Mouse (Mus musculus) liver, postnatal 0 days (tissue): ENCODE measurements around the gene Ensa. TPM values are rescaled to one million over a fixed set of nuclear protein-coding genes. Genes with fewer than 3 reads are reported as not detected.
A peak's percentile ranks its signal among the peaks of the same experiment; 100 is the strongest.

Source experiments
- ATAC-seq: fragments of 200-750 bp; cut with Nextera tagmentation; 2 replicates; pipeline ENCODE4 v1.8.0; 2017; ENCODE audit warnings: mild to moderate bottlenecking, moderate library complexity
- DNase-seq: peaks from one replicate; pipeline ENCODE4 v3.0.0-alpha.2; 2016
- H3K27ac ChIP-seq: fragments of 300-500 bp; sonication (generic); 2 replicates; pipeline ENCODE4 v1.5.1; 2014; ENCODE audit warnings: antibody characterized with exemption, moderate library complexity, mild to moderate bottlenecking, low read depth
- H3K27me3 ChIP-seq: fragments of 300-500 bp; sonication (generic); 2 replicates; pipeline ENCODE4 v1.6.1; 2014; ENCODE audit warnings: low read length, control low read depth, mixed read lengths; ENCODE audit not compliant: insufficient read depth
- H3K36me3 ChIP-seq: fragments of 300-500 bp; sonication (generic); replicated peaks from 2 replicates; pipeline ENCODE4 v1.6.1; 2014; ENCODE audit warnings: mild to moderate bottlenecking, control low read depth, low read length, moderate library complexity, mixed read lengths; ENCODE audit not compliant: insufficient read depth
- H3K4me1 ChIP-seq: fragments of 300-500 bp; sonication (generic); 2 replicates; pipeline ENCODE4 v1.6.1; 2014; ENCODE audit warnings: antibody characterized with exemption, mild to moderate bottlenecking, control low read depth; ENCODE audit not compliant: insufficient read depth
- H3K4me2 ChIP-seq: fragments of 300-500 bp; sonication (generic); 2 replicates; pipeline ENCODE4 v1.6.1; 2014; ENCODE audit warnings: low read depth, mild to moderate bottlenecking, low read length, moderate library complexity, mixed read lengths
- H3K4me3 ChIP-seq: fragments of 300-500 bp; sonication (generic); 2 replicates; pipeline ENCODE4 v1.5.1; 2014; ENCODE audit warnings: low read depth, low read length
- H3K9ac ChIP-seq: fragments of 300-500 bp; sonication (generic); replicated peaks from 2 replicates; pipeline ENCODE4 v1.6.1; 2014; ENCODE audit warnings: mild to moderate bottlenecking, moderate library complexity
- H3K9me3 ChIP-seq: fragments of 300-500 bp; sonication (generic); 2 replicates; pipeline ENCODE4 v1.6.1; 2016; ENCODE audit warnings: mild to moderate bottlenecking, control low read depth, low read length, mixed read lengths
- CTCF ChIP-seq: sonication (generic); IDR thresholded peaks from 2 replicates; pipeline ENCODE4 v1.5.1; 2016; ENCODE audit warnings: antibody characterized with exemption, low read depth
- EP300 ChIP-seq: IDR thresholded peaks from 2 replicates; pipeline ENCODE4 v1.6.1; 2016; ENCODE audit warnings: antibody characterized with exemption, low read depth, mild to moderate bottlenecking
- WGBS: fragments of 180-500 bp; shearing (Covaris S2); extraction: QIAGEN DNeasy Blood & Tissue Kit; methylation state at CpG from one replicate; pipeline ENCODE4 v1.1.7; 2014; ENCODE audit not compliant: insufficient replicate concordance; 5-methylcytosine and 5-hydroxymethylcytosine counted together
- polyA plus RNA-seq: library from polyadenylated mRNA; unstranded; fragments of >200 nt; fragmentation: Nextera tagmentation; extraction: Ambion mirVana; gene quantifications from 2 replicates; pipeline ENCODE4 v1.2.1, GENCODE M21; 2015

The Ensa gene
- polyA plus RNA-seq, 1 experiment from 2014 or later, result 23.9 TPM

GRCm38 (mm10) chr3:95636072-95636471 lies 11.3 kb downstream of the Ensa start:
- H3K4me2 ChIP-seq, result no peak overlapping the region
- TF ChIP-seq EP300, result peak; percentile 31; the same call in 1 of the 2 replicates
- no peak for TF ChIP-seq CTCF
- peaks cover 6% of the 10 kb centered on the region; the same call in 1 of the 2 replicates for H3K4me1 ChIP-seq
- H3K9me3 ChIP-seq, result no peaks in the 10 kb centered on the region
- ATAC-seq (peak; percentile 83), DNase-seq (no peak)
- WGBS, result 63% methylated on average over 4 of the region's 4 CpGs
- H3K9ac ChIP-seq, result no peak overlapping the region
- peaks cover 34% of the 10 kb centered on the region for H3K36me3 ChIP-seq
- no peak overlapping the region for H3K4me3 ChIP-seq
- no peaks in the 10 kb centered on the region for H3K27me3 ChIP-seq
- peak overlapping the region; percentile 75 for H3K27ac ChIP-seq

DNA sequence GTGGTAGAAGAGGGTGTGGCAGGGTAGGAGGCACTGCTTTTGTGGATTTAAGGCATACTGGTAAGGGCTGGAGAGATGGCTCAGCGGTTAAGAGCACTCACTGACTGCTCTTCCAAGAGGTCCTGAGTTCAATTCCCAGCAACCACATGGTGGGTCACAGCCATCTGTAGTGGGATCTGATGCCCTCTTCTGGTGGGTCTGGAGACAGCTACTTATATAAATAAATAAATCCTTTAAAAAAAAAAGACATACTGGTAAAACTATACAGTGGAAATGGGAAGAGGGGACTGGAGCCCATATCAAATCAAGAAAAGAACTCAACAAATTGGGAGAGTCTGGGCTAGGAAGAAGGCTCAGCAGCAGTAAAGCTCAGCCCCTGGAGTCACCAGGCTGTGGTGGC lies 14.9 kb downstream of the Ensa start:
- Histone ChIP-seq H3K9ac (no peak overlapping the region), H3K4me1 (peaks cover 21% of the 10 kb centered on the region), H3K27me3 (no peaks in the 10 kb centered on the region), H3K9me3 (no peaks in the 10 kb centered on the region), H3K27ac (no peak overlapping the region), H3K4me2 (no peak overlapping the region), H3K4me3 (no peak overlapping the region), H3K36me3 (peaks cover 11% of the 10 kb centered on the region)
- no peak for TF ChIP-seq EP300
- peak; percentile 47 for TF ChIP-seq CTCF
- WGBS, result 79% methylated on average over 1 of the region's 1 CpGs
- ATAC-seq (no peak), DNase-seq (no peak)

- Histone ChIP-seq H3K36me3 (no peaks in the 10 kb centered on the region), H3K4me1 (peaks cover 28% of the 10 kb centered on the region), H3K9me3 (no peaks in the 10 kb centered on the region), H3K4me2 (0 out of 2 replicates have a peak overlapping the region, but pooled peaks have one; percentile 11), H3K4me3 (no peak overlapping the region), H3K27ac (peak overlapping the region; percentile 67), H3K9ac (no peak overlapping the region), H3K27me3 (no peaks in the 10 kb centered on the region)
- 44% methylated on average over 7 of the region's 7 CpGs for WGBS
- DNase-seq (no peak), ATAC-seq (peak; percentile 77)
- no peak for TF ChIP-seq CTCF
- peak; percentile 89 for TF ChIP-seq EP300
These were observed 18.3 kb downstream of the Ensa start for GRCm38 (mm10) chr3:95643097-95643496.

- Histone ChIP-seq H3K27me3 (no peaks in the 10 kb centered on the region), H3K9ac (no peak overlapping the region), H3K4me1 (peaks cover 31% of the 10 kb centered on the region), H3K9me3 (no peaks in the 10 kb centered on the region), H3K27ac (peak overlapping the region; percentile 51; the same call in 1 of the 2 replicates), H3K4me3 (no peak overlapping the region), H3K4me2 (peak overlapping the region; percentile 13), H3K36me3 (no peaks in the 10 kb centered on the region)
- peak; percentile 67 for DNase-seq
- ATAC-seq, result peak; percentile 48
- TF ChIP-seq CTCF (no peak), EP300 (peak; percentile 45; the same call in 1 of the 2 replicates)
- WGBS, result 40% methylated on average over 10 of the region's 10 CpGs
These were observed 20.8 kb downstream of the Ensa start for GRCm38 (mm10) chr3:95645313-95646235.

- Histone ChIP-seq H3K4me3 (no peak overlapping the region), H3K4me1 (peaks cover 52% of the 10 kb centered on the region), H3K27ac (no peak overlapping the region), H3K27me3 (no peaks in the 10 kb centered on the region), H3K9ac (no peak overlapping the region), H3K9me3 (no peaks in the 10 kb centered on the region), H3K4me2 (no peak overlapping the region), H3K36me3 (no peaks in the 10 kb centered on the region)
- DNase-seq (no peak), ATAC-seq (no peak)
- 91% methylated on average over 5 of the region's 5 CpGs for WGBS
- TF ChIP-seq CTCF, result no peak
- no peak for TF ChIP-seq EP300
These were observed 23.2 kb downstream of the Ensa start for GRCm38 (mm10) chr3:95648016-95648415.

- ATAC-seq (peak; percentile 58), DNase-seq (no peak)
- WGBS, result 46% methylated on average over 6 of the region's 6 CpGs
- Histone ChIP-seq H3K4me2 (0 out of 2 replicates have a peak overlapping the region, but pooled peaks have one; percentile 41), H3K4me1 (peaks cover 51% of the 10 kb centered on the region), H3K9me3 (no peaks in the 10 kb centered on the region), H3K27ac (peak overlapping the region; percentile 93), H3K4me3 (no peak overlapping the region), H3K9ac (no peak overlapping the region), H3K27me3 (no peaks in the 10 kb centered on the region), H3K36me3 (no peaks in the 10 kb centered on the region)
- TF ChIP-seq EP300, result peak; percentile 89
- no peak for TF ChIP-seq CTCF
These were observed 25.7 kb downstream of the Ensa start for GRCm38 (mm10) chr3:95650276-95651032.
